Mouse (Mus musculus): ENCODE measurements around the gene Gm10073.
"Not testable (repeated sequence)": the region's sequence is repeated elsewhere in the genome, so short reads cannot be mapped to it uniquely, and the experiment has no call there.

GRCm38 (mm10) chr8:106572175-106572574, 1.1 kb downstream of the Gm10073 start:
- not testable (repeated sequence) for TF ChIP-seq POLR2A, CTCF (IDR thresholded peaks at IDR 0.05; ENCODE audit: insufficient read depth, low read depth, low read length)

Measured in olfactory bulb, adult 2 months (tissue).